Mouse (Mus musculus): Measurements from ENCODE around the gene Dupd1. TPM values are rescaled to one million over a fixed set of nuclear protein-coding genes. Genes with fewer than 3 reads are reported as not detected.

Dupd1 gene
- polyA plus RNA-seq, 1 experiment from 2014 or later: 0.16 TPM

DNA sequence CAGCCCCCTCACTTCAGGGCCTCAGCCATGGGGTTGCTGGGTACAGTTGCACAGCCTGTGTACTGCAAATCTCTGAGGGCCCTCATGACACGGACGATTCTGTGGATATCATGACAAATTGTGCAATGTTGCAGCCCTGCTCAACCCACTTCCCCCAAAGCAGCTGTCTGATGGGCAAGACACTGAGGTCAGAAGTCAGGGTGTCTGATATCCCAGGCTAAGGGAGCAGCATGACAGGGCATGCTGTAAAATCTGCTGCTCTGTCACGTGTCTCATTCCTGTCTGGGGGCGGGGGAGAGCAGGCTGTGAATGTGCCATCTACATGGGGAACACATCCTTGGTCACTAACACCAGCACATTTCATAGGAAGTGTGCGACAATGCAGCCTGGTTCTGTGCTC lies 30.8 kb upstream of the Dupd1 start:
- Histone ChIP-seq H3K36me3 (ENCODE audit: insufficient read depth, low read length) (no peaks in the 10 kb centered on the region), H3K4me2 (replicated peaks; ENCODE audit: low read depth, low read length) (no peak overlapping the region), H3K27me3 (replicated peaks; ENCODE audit: insufficient read depth, low read length) (0 out of 2 replicates have a peak, but pooled peaks cover 3% of the 10 kb centered on the region), H3K27ac (ENCODE audit: low read length) (no peak overlapping the region), H3K4me1 (ENCODE audit: insufficient read depth, low read depth, low read length) (no peaks in the 10 kb centered on the region; the same call in 1 of the 2 replicates), H3K4me3 (ENCODE audit: low read depth, low read length) (no peak overlapping the region), H3K9me3 (ENCODE audit: low read length) (no peaks in the 10 kb centered on the region), H3K9ac (replicated peaks; ENCODE audit: low read depth) (no peak overlapping the region)
- TF ChIP-seq CTCF (IDR thresholded peaks at IDR 0.05) (no peak), EP300 (IDR thresholded peaks at IDR 0.05) (no peak)
- ATAC-seq: no peak; the same call in 1 of the 2 replicates
- 55% methylated on average over 5 of the region's 5 CpGs for WGBS
- peak; percentile 23 for DNase-seq (ENCODE audit: low spot score)

DNA sequence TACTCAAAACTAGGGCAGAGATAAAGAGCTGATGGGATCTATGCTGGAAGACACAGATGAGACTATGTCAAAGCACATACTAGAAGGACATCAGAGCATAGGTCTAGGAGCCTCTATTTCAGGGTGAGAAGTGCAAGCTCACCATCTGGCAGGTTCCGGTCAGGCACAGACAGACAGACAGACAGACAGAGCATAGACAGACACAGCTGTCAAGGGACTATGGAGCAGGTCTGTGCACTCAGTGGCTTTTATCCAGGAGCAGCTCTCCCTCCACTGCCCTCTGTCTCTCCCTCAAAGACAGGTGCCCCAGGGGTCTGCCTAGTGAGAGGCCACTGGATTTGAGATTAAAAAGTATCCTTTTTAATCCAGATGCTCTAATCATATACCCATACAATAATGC lies 29.8 kb upstream of the Dupd1 start:
- ATAC-seq (no peak), DNase-seq (ENCODE audit: low spot score) (no peak)
- no peak overlapping the region for H3K9ac ChIP-seq (replicated peaks; ENCODE audit: low read depth)
- no peak overlapping the region for H3K4me2 ChIP-seq (replicated peaks; ENCODE audit: low read depth, low read length)
- TF ChIP-seq CTCF (IDR thresholded peaks at IDR 0.05) (no peak), EP300 (IDR thresholded peaks at IDR 0.05) (no peak)
- H3K27me3 ChIP-seq (replicated peaks; ENCODE audit: insufficient read depth, low read length): 0 out of 2 replicates have a peak, but pooled peaks cover 3% of the 10 kb centered on the region
- H3K4me3 ChIP-seq (ENCODE audit: low read depth, low read length): no peak overlapping the region
- H3K4me1 ChIP-seq (ENCODE audit: insufficient read depth, low read depth, low read length): no peaks in the 10 kb centered on the region; the same call in 1 of the 2 replicates
- no peaks in the 10 kb centered on the region for H3K9me3 ChIP-seq (ENCODE audit: low read length)
- no peak overlapping the region for H3K27ac ChIP-seq (ENCODE audit: low read length)
- H3K36me3 ChIP-seq (ENCODE audit: insufficient read depth, low read length): no peaks in the 10 kb centered on the region
- WGBS: 88% methylated on average over 1 of the region's 1 CpGs

DNA sequence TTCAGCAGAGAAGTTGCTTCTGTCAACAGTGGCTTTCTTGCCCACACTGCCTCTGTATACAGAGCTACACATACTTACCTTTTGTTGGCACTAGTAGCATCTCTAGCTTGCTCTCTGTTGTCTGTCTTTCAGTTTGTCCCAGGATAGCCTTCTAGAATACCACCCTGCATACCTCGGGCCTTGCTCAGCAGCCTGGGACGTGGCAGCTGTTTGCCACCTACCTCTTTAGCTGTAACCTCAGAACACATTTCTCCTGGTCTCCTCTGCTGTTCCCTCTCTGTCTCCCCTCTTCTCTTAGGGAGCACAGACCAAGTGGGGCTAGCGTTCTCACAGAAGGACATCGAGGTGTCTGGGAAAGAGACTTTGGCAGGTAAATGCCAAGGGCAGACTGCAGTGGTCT lies 28.1 kb upstream of the Dupd1 start:
- WGBS: 91% methylated on average over 4 of the region's 4 CpGs
- no peak for ATAC-seq

DNA sequence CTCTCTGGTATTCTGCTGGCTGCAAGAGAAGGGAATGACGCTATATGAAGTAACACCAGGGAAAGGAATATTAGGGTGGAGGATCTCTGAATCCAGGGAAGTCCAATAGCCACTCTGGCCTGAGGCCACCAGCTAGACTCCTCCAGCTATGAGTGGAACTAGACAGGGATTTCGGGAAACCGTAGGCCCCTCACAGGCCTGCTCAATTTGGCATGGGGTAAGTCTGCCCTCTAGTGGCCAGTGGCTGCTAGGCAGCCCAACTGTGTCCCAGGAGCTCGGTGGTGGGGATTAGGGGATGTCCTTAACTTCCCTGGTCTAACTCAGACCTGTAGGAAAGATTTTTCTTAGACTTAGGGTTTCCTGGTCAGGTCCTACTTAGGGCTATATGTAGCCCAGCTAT lies 27.4 kb upstream of the Dupd1 start:
- H3K4me2 ChIP-seq (replicated peaks; ENCODE audit: low read depth, low read length): no peak overlapping the region
- DNase-seq (ENCODE audit: low spot score) (peak; percentile 80), ATAC-seq (peak; percentile 77)
- H3K9me3 ChIP-seq (ENCODE audit: low read length): no peaks in the 10 kb centered on the region
- H3K27me3 ChIP-seq (replicated peaks; ENCODE audit: insufficient read depth, low read length): no peaks in the 10 kb centered on the region
- H3K4me1 ChIP-seq (ENCODE audit: insufficient read depth, low read depth, low read length): no peaks in the 10 kb centered on the region
- TF ChIP-seq CTCF (IDR thresholded peaks at IDR 0.05) (peak; percentile 97), EP300 (IDR thresholded peaks at IDR 0.05) (no peak)
- no peak overlapping the region for H3K9ac ChIP-seq (replicated peaks; ENCODE audit: low read depth)
- no peak overlapping the region for H3K4me3 ChIP-seq (ENCODE audit: low read depth, low read length)
- WGBS: 16% methylated on average over 4 of the region's 4 CpGs
- H3K36me3 ChIP-seq (ENCODE audit: insufficient read depth, low read length): no peaks in the 10 kb centered on the region
- no peak overlapping the region for H3K27ac ChIP-seq (ENCODE audit: low read length)

More for the DNA sequence above, 28.1 kb upstream of the Dupd1 start:
- H3K9ac ChIP-seq (replicated peaks; ENCODE audit: low read depth): no peak overlapping the region
- no peak for DNase-seq (ENCODE audit: low spot score)
- no peaks in the 10 kb centered on the region for H3K36me3 ChIP-seq (ENCODE audit: insufficient read depth, low read length)
- no peak for TF ChIP-seq EP300 (IDR thresholded peaks at IDR 0.05)
- H3K27ac ChIP-seq (ENCODE audit: low read length): no peak overlapping the region
- no peaks in the 10 kb centered on the region for H3K27me3 ChIP-seq (replicated peaks; ENCODE audit: insufficient read depth, low read length)
- no peaks in the 10 kb centered on the region for H3K9me3 ChIP-seq (ENCODE audit: low read length)
- H3K4me2 ChIP-seq (replicated peaks; ENCODE audit: low read depth, low read length): no peak overlapping the region
- H3K4me3 ChIP-seq (ENCODE audit: low read depth, low read length): no peak overlapping the region
- H3K4me1 ChIP-seq (ENCODE audit: insufficient read depth, low read depth, low read length): no peaks in the 10 kb centered on the region; the same call in 1 of the 2 replicates

DNA sequence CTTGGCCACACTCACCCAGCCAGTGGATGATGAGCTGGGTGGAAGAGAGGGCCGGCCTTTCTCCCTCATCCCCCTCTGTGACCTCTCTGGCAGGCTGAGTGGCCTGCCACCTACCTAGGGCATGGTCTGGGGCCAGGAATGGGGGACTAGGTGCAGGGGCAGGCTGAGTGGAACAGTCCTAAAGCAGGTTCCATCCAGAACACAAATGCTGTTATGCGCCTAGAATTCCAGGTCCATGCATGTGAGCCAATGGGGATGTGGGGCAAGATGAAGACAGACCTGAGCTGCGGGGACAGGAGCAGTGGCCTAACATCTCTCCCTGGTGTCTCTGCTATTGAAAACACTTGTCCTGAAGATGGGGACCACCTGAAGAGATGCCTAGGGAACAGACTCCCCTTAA lies 26.9 kb upstream of the Dupd1 start:
- H3K9ac ChIP-seq (replicated peaks; ENCODE audit: low read depth): no peak overlapping the region
- TF ChIP-seq CTCF (IDR thresholded peaks at IDR 0.05) (no peak), EP300 (IDR thresholded peaks at IDR 0.05) (no peak)
- no peak overlapping the region for H3K4me2 ChIP-seq (replicated peaks; ENCODE audit: low read depth, low read length)
- DNase-seq (ENCODE audit: low spot score): no peak
- H3K36me3 ChIP-seq (ENCODE audit: insufficient read depth, low read length): no peaks in the 10 kb centered on the region
- H3K27me3 ChIP-seq (replicated peaks; ENCODE audit: insufficient read depth, low read length): no peaks in the 10 kb centered on the region
- no peaks in the 10 kb centered on the region for H3K9me3 ChIP-seq (ENCODE audit: low read length)
- WGBS: 89% methylated on average over 3 of the region's 3 CpGs
- no peak overlapping the region for H3K27ac ChIP-seq (ENCODE audit: low read length)
- no peaks in the 10 kb centered on the region for H3K4me1 ChIP-seq (ENCODE audit: insufficient read depth, low read depth, low read length)
- H3K4me3 ChIP-seq (ENCODE audit: low read depth, low read length): no peak overlapping the region
- no peak for ATAC-seq

DNA sequence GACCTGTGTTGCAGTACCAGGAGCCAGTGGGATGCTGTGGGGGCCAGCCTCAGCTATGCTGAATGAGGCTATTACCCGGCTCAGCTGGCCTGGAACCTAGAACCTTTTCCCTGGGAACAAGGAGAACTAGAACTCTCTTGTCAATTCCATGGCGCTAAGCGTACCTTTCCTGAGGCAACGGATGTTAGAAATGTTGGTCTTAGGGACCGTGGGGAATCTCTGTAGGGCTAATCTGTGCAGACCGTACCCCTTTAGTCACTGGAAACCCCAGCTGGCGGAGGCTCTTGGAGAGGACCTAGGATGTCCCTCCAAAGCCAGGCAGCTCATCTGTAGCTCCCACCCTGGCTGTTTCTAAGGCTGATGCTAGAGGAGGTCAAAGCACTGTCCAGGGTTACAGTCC lies 26.0 kb upstream of the Dupd1 start:
- no peak for ATAC-seq
- Histone ChIP-seq H3K9me3 (ENCODE audit: low read length) (no peaks in the 10 kb centered on the region), H3K9ac (replicated peaks; ENCODE audit: low read depth) (no peak overlapping the region), H3K27me3 (replicated peaks; ENCODE audit: insufficient read depth, low read length) (no peaks in the 10 kb centered on the region), H3K4me2 (replicated peaks; ENCODE audit: low read depth, low read length) (no peak overlapping the region), H3K4me3 (ENCODE audit: low read depth, low read length) (no peak overlapping the region), H3K4me1 (ENCODE audit: insufficient read depth, low read depth, low read length) (no peaks in the 10 kb centered on the region), H3K36me3 (ENCODE audit: insufficient read depth, low read length) (no peaks in the 10 kb centered on the region), H3K27ac (ENCODE audit: low read length) (no peak overlapping the region)
- DNase-seq (ENCODE audit: low spot score): no peak
- TF ChIP-seq CTCF (IDR thresholded peaks at IDR 0.05) (no peak), EP300 (IDR thresholded peaks at IDR 0.05) (no peak)
- 87% methylated on average over 7 of the region's 7 CpGs for WGBS

Measured in lung, postnatal 0 days (tissue).